Mouse (Mus musculus) left cerebral cortex, postnatal 25 days (tissue): ENCODE data around the gene Ppox. TPM values are rescaled to one million over a fixed set of nuclear protein-coding genes. Genes with fewer than 3 reads are reported as not detected.
"Not testable (repeated sequence)": the region's sequence is repeated elsewhere in the genome, so short reads cannot be mapped to it uniquely, and the experiment has no call there.

Experiments
- DNase-seq, 2 experiments: peaks; one replicate each; pipeline ENCODE4 v3.0.0; 2022; ENCODE audit warnings: low spot score in 2 of 2, mixed read lengths in 1 of 2
- intact Hi-C: fragments of 180-260 bp; cut with DNase I; formaldehyde crosslinking; loops from one replicate; pipeline ENCODE4 v1.15.1; 2025
- total RNA-seq, 2 experiments: library from RNA; stranded (reverse); gene quantifications; 2 replicates each; pipeline ENCODE4 v1.2.3; 2021

Ppox gene
- total RNA-seq, 2 experiments from 2014 or later: 19.9 to 29.4 TPM

GRCm38 (mm10) chr1:171249913-171250600, 30.9 kb downstream of the Ppox start, which contains the start of gene Adamts4:
Adamts4 (plus strand) TSS chr1:171250421.
- DNase-seq: peak; percentile 50 to 64
- intact Hi-C loops: loop anchor here (10.0 kb wide), 1 partner anchor 355 kb away; no protein-coding TSS in a partner anchor

GRCm38 (mm10) chr1:171248386-171249226, 32.4 kb downstream of the Ppox start:
- no peak for DNase-seq
- intact Hi-C loops: no loop called here

GRCm38 (mm10) chr1:171247916-171248315, 33.1 kb downstream of the Ppox start:
- DNase-seq: no peak
- intact Hi-C loops: loop anchor here (1.0 kb wide), 2 partner anchors 26 to 33 kb away; partner anchors contain the start of genes Ppox and Tomm40l

GRCm38 (mm10) chr1:171247453-171247841, 33.5 kb downstream of the Ppox start:
- DNase-seq: no peak
- intact Hi-C loops: loop anchor here (1.0 kb wide), 2 partner anchors 25 to 34 kb away; partner anchors contain the start of genes Ppox and Tomm40l

- peak; percentile 95 to 99 for DNase-seq
- intact Hi-C loops: loop anchor here (1.0 kb wide), 2 partner anchors 25 to 34 kb away; partner anchors contain the start of genes Ppox and Tomm40l
These were observed 34.1 kb downstream of the Ppox start for GRCm38 (mm10) chr1:171246709-171247452.

GRCm38 (mm10) chr1:171245353-171245752, 35.6 kb downstream of the Ppox start:
- no peak for DNase-seq
- intact Hi-C loops: no loop called here

- intact Hi-C loops, DNase-seq: not testable (repeated sequence)
These were observed 39.0 kb downstream of the Ppox start for GRCm38 (mm10) chr1:171241952-171242351.

GRCm38 (mm10) chr1:171240911-171241310, 40.1 kb downstream of the Ppox start:
- intact Hi-C loops: no loop called here
- no peak for DNase-seq

- intact Hi-C loops: no loop called here
- DNase-seq: no peak
These were observed 40.8 kb downstream of the Ppox start for GRCm38 (mm10) chr1:171239992-171240744.

- intact Hi-C loops: no loop called here
- peak in 1 of 2 experiments; percentile 54 for DNase-seq
These were observed 42.5 kb downstream of the Ppox start for GRCm38 (mm10) chr1:171238463-171238862.

GRCm38 (mm10) chr1:171237438-171237837, 43.5 kb downstream of the Ppox start:
- DNase-seq: no peak
- intact Hi-C loops: no loop called here

GRCm38 (mm10) chr1:171235791-171236190, 45.2 kb downstream of the Ppox start:
- intact Hi-C loops: no loop called here
- no peak for DNase-seq

GRCm38 (mm10) chr1:171234538-171234937, 46.4 kb downstream of the Ppox start:
- DNase-seq: no peak
- intact Hi-C loops: no loop called here

GRCm38 (mm10) chr1:171234126-171234525, 46.9 kb downstream of the Ppox start, which contains the start of gene Fcer1g:
Fcer1g (minus strand) TSS chr1:171234365.
- intact Hi-C loops: no loop called here
- no peak for DNase-seq

GRCm38 (mm10) chr1:171232800-171233730, 47.9 kb downstream of the Ppox start:
- DNase-seq: no peak
- intact Hi-C loops: no loop called here

- intact Hi-C loops: no loop called here
These were observed 48.6 kb downstream of the Ppox start for GRCm38 (mm10) chr1:171232348-171232747.

GRCm38 (mm10) chr1:171231844-171232243, 49.1 kb downstream of the Ppox start:
- intact Hi-C loops: no loop called here
- DNase-seq: no peak

More at GRCm38 (mm10) chr1:171232348-171232747, 48.6 kb downstream of the Ppox start:
- DNase-seq: no peak

GRCm38 (mm10) chr1:171230215-171230614, 50.8 kb downstream of the Ppox start:
- intact Hi-C loops: no loop called here
- DNase-seq: no peak
